Mouse (Mus musculus): ENCODE results near the gene Tpp2. TPM values are rescaled to one million over a fixed set of nuclear protein-coding genes. Genes with fewer than 3 reads are reported as not detected.

Gene Tpp2
- total RNA-seq (2015) (69.7 and 80.3 TPM in 2 replicates), total RNA-seq (2017) (77.1 and 84.2 TPM in 2 replicates)

GRCm38 (mm10) chr1:43933488-43934415 is at the start of gene Tpp2:
Gene Tpp2, plus strand, starts transcription at chr1:43933647.
- peak; percentile 94 for ATAC-seq (ENCODE audit: poor library complexity, severe bottlenecking)

- peak; percentile 93 for ATAC-seq (ENCODE audit: poor library complexity, severe bottlenecking)
Measured at GRCm38 (mm10) chr1:43888358-43888757, 45.1 kb upstream of the Tpp2 start.

GRCm38 (mm10) chr1:43895742-43896141 is 37.7 kb upstream of the Tpp2 start:
- no peak for ATAC-seq (ENCODE audit: poor library complexity, severe bottlenecking)

DNA sequence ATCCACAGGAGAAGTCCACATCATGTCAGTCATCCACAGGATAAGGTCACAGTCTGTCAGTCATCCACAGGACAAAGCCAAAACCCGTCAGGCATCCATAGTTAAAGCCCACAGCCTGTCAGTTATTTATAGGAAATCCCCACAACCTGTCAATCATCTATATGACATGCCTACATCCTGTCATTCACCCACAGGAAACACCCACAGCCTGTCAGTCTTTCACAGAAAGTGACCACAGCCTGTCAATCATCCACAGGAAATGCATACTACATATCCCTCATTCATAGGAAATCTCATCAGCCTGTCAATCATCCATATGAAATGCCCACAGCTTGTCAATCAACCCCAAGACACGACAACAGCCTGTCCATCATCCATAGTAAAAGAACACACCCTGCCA is 36.3 kb upstream of the Tpp2 start:
- ATAC-seq (ENCODE audit: poor library complexity, severe bottlenecking), result peak; percentile 66

DNA sequence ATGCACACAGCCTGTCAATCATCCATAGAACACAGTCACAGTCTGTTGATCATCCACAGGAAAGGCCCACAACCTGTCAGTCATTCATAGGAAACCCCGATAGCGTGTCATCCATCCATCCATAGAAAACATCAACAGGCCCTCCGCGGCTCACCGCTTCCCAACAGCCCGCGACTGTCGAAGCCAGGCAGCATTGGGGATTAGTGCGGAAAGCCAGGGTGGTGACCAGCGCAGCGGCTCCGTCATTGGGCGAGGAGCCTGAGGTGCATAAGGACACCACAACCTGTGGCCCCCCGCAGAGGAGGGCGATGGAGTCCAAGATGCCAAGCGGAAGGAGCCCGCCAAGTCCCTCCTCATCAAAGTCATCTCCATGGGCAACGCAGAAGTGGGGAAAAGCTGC is 35.5 kb upstream of the Tpp2 start:
- no peak for ATAC-seq (ENCODE audit: poor library complexity, severe bottlenecking)

GRCm38 (mm10) chr1:43898991-43899714 is 34.3 kb upstream of the Tpp2 start:
- ATAC-seq (ENCODE audit: poor library complexity, severe bottlenecking), result peak; percentile 64

DNA sequence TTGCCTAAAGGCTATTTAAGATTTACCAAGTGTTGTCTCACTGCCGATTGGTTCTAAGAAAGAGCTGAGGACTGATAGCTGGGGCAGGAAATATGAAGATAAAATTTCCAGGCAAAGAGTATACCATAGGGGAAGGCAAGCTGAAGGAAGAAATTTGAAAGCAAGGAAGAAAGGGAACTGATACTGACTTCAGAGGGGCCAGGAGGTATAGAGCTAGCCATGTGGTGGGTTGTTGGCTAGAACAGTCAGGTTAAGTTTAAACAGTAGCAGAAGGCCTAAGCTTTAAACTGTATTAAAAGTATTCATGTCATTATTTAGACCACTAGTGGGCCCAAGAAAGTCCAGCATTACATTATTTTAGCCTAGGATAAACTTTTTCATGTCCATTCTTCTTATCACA is 31.0 kb upstream of the Tpp2 start:
- 0 out of 2 replicates have a peak, but pooled peaks have one; percentile 5 for ATAC-seq (ENCODE audit: poor library complexity, severe bottlenecking)

DNA sequence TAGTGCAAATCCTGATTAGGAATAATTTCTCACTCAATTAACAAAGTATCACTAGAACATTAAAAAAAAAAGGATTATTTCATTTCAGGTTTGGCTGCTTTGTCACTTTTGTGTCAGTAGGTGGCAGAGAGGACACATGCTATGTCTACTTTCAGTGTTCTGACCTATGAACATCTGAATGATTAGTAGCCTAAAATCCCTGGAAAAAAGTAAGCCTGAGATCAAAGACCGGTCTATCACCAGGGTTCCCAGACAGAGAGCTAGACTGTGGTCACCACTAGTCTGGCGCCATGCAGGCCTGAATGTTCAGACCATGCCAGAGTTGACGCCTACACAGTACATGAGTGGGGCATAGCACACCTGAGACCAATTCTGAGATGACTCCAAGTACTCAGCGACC is 30.6 kb upstream of the Tpp2 start:
- ATAC-seq (ENCODE audit: poor library complexity, severe bottlenecking), result peak; percentile 72

- ATAC-seq (ENCODE audit: poor library complexity, severe bottlenecking), result no peak
Measured at GRCm38 (mm10) chr1:43915428-43915827, 18.0 kb upstream of the Tpp2 start.

DNA sequence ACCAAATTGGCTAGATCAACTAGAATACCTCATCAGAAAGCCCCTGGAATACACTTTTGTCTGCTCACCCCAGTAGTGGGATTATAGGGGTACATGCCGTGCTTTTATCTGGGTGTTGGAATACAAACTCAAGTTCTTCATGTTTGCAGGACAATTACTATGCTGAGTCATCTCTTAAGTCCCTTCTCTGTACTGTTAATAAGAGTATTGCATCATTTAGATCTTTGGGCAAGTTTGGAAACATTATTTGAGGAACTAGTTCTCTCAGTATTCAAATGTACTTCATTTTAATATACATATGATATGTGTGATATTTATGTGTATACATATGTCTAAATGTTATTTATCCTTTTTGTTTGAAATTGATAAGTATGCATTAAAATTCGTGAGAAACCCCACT is 16.6 kb upstream of the Tpp2 start:
- ATAC-seq (ENCODE audit: poor library complexity, severe bottlenecking), result peak; percentile 68

DNA sequence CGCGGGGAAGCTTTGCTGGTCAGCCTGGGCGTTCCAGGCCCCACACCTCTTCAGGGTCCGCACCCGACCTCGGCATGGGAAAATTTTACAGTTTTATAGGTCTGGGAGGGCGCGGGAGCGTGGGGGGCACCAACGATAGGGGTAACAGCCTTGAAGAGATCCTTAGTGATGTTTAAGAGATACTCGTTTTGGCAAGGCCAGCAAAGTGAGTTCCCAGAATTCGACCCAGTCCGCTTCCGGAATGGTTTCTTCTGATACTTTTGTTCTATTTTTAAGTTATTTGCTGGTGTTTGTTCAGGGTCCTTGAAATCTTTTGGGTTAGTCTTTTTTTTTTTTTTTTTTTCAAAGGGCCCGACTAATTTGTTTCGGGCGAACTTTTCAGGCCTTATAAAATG is 966 bp downstream of the Tpp2 start:
- ATAC-seq (ENCODE audit: poor library complexity, severe bottlenecking), result no peak

DNA sequence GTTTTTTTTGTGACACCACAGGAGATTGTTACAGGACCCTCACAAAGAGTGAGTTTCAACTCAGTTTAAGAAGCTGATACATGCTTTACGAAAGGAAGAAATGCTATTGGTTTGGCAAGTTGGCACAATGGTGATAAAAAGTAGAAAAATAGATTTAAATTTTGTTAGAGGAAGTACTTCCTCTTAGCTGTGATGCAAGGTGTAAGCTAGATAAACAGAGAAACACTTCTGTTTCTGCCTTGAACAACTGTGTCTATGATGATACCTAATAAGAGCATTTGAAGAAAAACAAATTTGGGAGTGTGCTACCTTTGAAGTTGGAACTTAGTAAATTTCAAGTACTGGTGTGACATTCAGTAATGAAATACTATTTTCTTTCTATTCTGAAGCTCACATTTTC is 5.9 kb downstream of the Tpp2 start:
- peak; percentile 72 for ATAC-seq (ENCODE audit: poor library complexity, severe bottlenecking)

GRCm38 (mm10) chr1:43941476-43942217 is 8.2 kb downstream of the Tpp2 start:
- no peak for ATAC-seq (ENCODE audit: poor library complexity, severe bottlenecking)

- no peak for ATAC-seq (ENCODE audit: poor library complexity, severe bottlenecking)
Measured at GRCm38 (mm10) chr1:43942814-43943213, 9.4 kb downstream of the Tpp2 start.

- no peak for ATAC-seq (ENCODE audit: poor library complexity, severe bottlenecking)
Measured at GRCm38 (mm10) chr1:43953679-43954078, 20.2 kb downstream of the Tpp2 start.

GRCm38 (mm10) chr1:43964381-43964780 is 30.9 kb downstream of the Tpp2 start:
- ATAC-seq (ENCODE audit: poor library complexity, severe bottlenecking), result no peak

- ATAC-seq (ENCODE audit: poor library complexity, severe bottlenecking), result no peak
Measured at GRCm38 (mm10) chr1:43966756-43967155, 33.3 kb downstream of the Tpp2 start.

DNA sequence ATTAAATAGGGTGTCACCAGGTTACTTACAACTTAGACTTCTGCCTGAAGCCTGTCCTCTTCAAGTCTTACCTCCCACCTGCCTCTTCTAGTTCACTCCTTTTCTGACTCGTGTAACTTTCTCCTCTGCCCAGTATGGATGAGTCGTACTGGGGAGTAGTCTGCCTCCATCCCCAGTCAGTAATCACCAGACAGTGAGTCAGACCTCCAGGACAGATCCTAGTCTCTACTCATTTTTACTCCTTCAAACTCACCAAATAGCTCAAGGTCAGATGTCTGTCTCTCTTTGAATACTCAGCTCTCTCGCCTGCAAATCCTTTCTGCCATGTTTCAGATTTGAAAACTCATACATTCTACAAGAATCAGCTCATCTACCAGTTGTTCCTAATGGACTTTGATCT is 35.9 kb downstream of the Tpp2 start:
- no peak for ATAC-seq (ENCODE audit: poor library complexity, severe bottlenecking)

DNA sequence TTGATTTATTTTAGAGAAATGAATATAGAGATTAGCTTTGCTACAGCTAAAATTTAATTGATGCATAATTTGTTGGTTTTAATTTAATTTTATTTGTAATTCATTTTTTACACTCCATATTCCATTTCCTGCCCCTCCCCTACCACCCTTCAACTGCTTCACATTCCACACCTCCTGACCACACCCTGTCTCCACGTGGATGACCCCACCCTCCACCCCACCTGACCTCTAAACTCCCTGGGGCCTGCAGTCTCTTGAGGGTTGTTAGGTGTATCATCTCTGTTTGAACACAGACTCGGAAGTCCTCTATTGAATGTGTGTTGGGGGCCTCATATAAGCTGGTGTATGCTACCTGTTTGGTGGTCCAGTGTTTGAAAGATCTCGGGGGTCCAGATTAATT is 37.6 kb downstream of the Tpp2 start:
- ATAC-seq (ENCODE audit: poor library complexity, severe bottlenecking), result no peak

- no peak for ATAC-seq (ENCODE audit: poor library complexity, severe bottlenecking)
Measured at GRCm38 (mm10) chr1:43996914-43997589, 63.6 kb downstream of the Tpp2 start.

GRCm38 (mm10) chr1:44004513-44004912 is 71.1 kb downstream of the Tpp2 start:
- no peak for ATAC-seq (ENCODE audit: poor library complexity, severe bottlenecking)

Data from megakaryocyte, adult 5-6 weeks (primary cell).